Mouse (Mus musculus) ovary, adult 18-20 months (tissue): ENCODE data around the gene Ppm1b.

ENCODE experiments used
- DNase-seq: peaks from one replicate; pipeline ENCODE4 v3.0.0; 2022; ENCODE audit warnings: low spot score, mixed read lengths

The Ppm1b gene

DNA sequence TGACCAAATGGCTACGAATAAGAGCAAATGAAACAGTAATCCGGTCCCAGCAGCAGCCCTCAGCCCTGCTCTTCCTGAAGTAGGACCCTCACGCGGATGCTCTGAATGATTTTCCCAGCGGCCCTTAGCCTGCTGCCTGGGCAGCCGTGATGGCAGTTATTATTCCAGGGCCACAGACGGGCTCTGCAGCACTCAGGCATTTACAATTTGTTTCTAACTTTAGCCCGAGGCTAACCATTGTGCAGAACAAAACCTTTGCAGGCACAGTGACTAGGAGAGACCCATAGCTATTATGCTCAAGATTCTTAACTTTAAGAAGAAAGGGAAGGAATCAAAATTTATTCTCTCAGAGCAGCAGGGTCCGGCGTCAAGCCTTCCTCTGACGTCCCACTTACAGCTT, 115.8 kb downstream of the Ppm1b start:
- DNase-seq: no peak

DNA sequence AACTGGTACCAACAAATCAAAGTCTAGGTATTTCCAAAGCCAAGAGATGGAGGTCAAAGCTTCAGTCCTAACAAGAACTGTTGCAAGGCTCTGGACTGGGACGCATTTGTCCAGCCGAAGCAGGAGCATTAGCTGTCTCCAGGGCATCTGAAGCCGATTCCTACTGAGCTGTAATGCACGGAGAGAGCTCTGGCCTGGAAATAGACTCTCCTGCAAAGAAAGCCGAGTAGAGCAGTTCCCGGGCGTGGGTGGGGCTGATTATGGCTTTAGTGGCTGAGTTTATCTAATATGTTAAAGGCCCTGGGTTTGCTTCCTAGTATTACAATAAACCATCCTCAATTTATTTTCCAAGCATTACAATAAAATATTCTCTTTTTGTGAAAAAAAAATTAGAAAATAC, 116.7 kb downstream of the Ppm1b start:
- DNase-seq: no peak
